Mouse (Mus musculus) heart, embryonic 11.5 days (tissue): ENCODE measurements at regions not wholly inside any gene's neighbourhood (a gene's known extent, or its start where the extent isn't known, plus 50 kb on each side); places are given as distances from the start of the nearest gene placed in this dataset.

ENCODE experiments used
- ATAC-seq: fragments of 200-750 bp; cut with Nextera tagmentation; replicated peaks from 2 replicates; pipeline ENCODE4 v1.8.0; 2017; ENCODE audit warnings: moderate library complexity; ENCODE audit not compliant: insufficient number of reproducible peaks, low FRiP score, low TSS enrichment
- H3K27ac ChIP-seq: fragments of 300-500 bp; sonication (generic); 2 replicates; pipeline ENCODE4 v1.5.1; 2014; ENCODE audit warnings: mild to moderate bottlenecking, low read depth, low read length
- H3K27me3 ChIP-seq: fragments of 300-500 bp; sonication (generic); 2 replicates; pipeline ENCODE4 v1.6.1; 2014; ENCODE audit warnings: mild to moderate bottlenecking, low read length, mixed read lengths; ENCODE audit not compliant: control insufficient read depth, insufficient read depth
- H3K36me3 ChIP-seq: fragments of 300-500 bp; sonication (generic); 2 replicates; pipeline ENCODE4 v1.6.1; 2014; ENCODE audit warnings: mild to moderate bottlenecking, low read length, moderate library complexity, mixed read lengths; ENCODE audit not compliant: control insufficient read depth, insufficient read depth
- H3K4me1 ChIP-seq: fragments of 300-500 bp; sonication (generic); 2 replicates; pipeline ENCODE4 v1.6.1; 2014; ENCODE audit warnings: low read length; ENCODE audit not compliant: control insufficient read depth, insufficient read depth
- H3K4me2 ChIP-seq: fragments of 300-500 bp; sonication (generic); 2 replicates; pipeline ENCODE4 v1.6.1; 2014; ENCODE audit warnings: mild to moderate bottlenecking, moderate library complexity
- H3K4me3 ChIP-seq: fragments of 300-500 bp; sonication (generic); 2 replicates; pipeline ENCODE4 v1.5.1; 2014; ENCODE audit warnings: low read depth, low read length
- H3K9ac ChIP-seq: fragments of 300-500 bp; sonication (generic); 2 replicates; pipeline ENCODE4 v1.6.1; 2014; ENCODE audit warnings: mild to moderate bottlenecking, low read depth, low read length, moderate library complexity
- H3K9me3 ChIP-seq: fragments of 300-500 bp; sonication (generic); replicated peaks from 2 replicates; pipeline ENCODE4 v1.6.1; 2016; ENCODE audit warnings: low read length; ENCODE audit not compliant: control insufficient read depth
- WGBS: fragments of 180-500 bp; shearing (Covaris S2); extraction: QIAGEN DNeasy Blood & Tissue Kit; methylation state at CpG from one replicate; pipeline ENCODE4 v1.1.7; 2014; ENCODE audit not compliant: insufficient replicate concordance; 5-methylcytosine and 5-hydroxymethylcytosine counted together

- peaks cover 29% of the 10 kb centered on the region for H3K4me1 ChIP-seq
- ATAC-seq: peak; percentile 44; the same call in 1 of the 2 replicates
Observed at GRCm38 (mm10) chr17:87202958-87203720, 62.6 kb downstream of the Mcfd2 start.

GRCm38 (mm10) chr17:87202490-87202889 lies 63.2 kb downstream of the Mcfd2 start:
- H3K27me3 ChIP-seq: no peaks in the 10 kb centered on the region
- H3K4me3 ChIP-seq: no peak overlapping the region
- no peak overlapping the region for H3K4me2 ChIP-seq
- H3K36me3 ChIP-seq: no peaks in the 10 kb centered on the region
- H3K9ac ChIP-seq: no peak overlapping the region
- 16% methylated on average over 6 of the region's 6 CpGs for WGBS
- H3K27ac ChIP-seq: no peak overlapping the region
- peaks cover 29% of the 10 kb centered on the region for H3K4me1 ChIP-seq
- no peak for ATAC-seq
- H3K9me3 ChIP-seq: no peaks in the 10 kb centered on the region

More at GRCm38 (mm10) chr17:87202958-87203720, 62.6 kb downstream of the Mcfd2 start:
- WGBS: 19% methylated on average over 5 of the region's 5 CpGs
- Histone ChIP-seq H3K36me3 (no peaks in the 10 kb centered on the region), H3K9ac (no peak overlapping the region), H3K27me3 (no peaks in the 10 kb centered on the region), H3K27ac (no peak overlapping the region), H3K9me3 (no peaks in the 10 kb centered on the region), H3K4me3 (no peak overlapping the region), H3K4me2 (no peak overlapping the region; the same call in 1 of the 2 replicates)

- Histone ChIP-seq H3K9ac (0 out of 2 replicates have a peak overlapping the region, but pooled peaks have one; percentile 16), H3K4me2 (no peak overlapping the region), H3K9me3 (no peaks in the 10 kb centered on the region), H3K27me3 (no peaks in the 10 kb centered on the region), H3K4me1 (peaks cover 29% of the 10 kb centered on the region), H3K4me3 (no peak overlapping the region), H3K27ac (peak overlapping the region; percentile 47), H3K36me3 (no peaks in the 10 kb centered on the region)
- ATAC-seq: 0 out of 2 replicates have a peak, but pooled peaks have one; percentile 23
- WGBS: 66% methylated on average over 3 of the region's 3 CpGs
Observed at GRCm38 (mm10) chr17:87200721-87201242, 65.0 kb downstream of the Mcfd2 start.

- no peak for ATAC-seq
- H3K27ac ChIP-seq: no peak overlapping the region
Observed at GRCm38 (mm10) chr17:87200134-87200533, 65.6 kb downstream of the Mcfd2 start.

GRCm38 (mm10) chr17:87199134-87199533 lies 66.6 kb downstream of the Mcfd2 start:
- H3K36me3 ChIP-seq: no peaks in the 10 kb centered on the region
- 71% methylated on average over 3 of the region's 3 CpGs for WGBS
- H3K4me3 ChIP-seq: no peak overlapping the region
- no peak overlapping the region for H3K9ac ChIP-seq
- no peaks in the 10 kb centered on the region for H3K9me3 ChIP-seq
- H3K27me3 ChIP-seq: no peaks in the 10 kb centered on the region
- peaks cover 29% of the 10 kb centered on the region for H3K4me1 ChIP-seq
- no peak overlapping the region for H3K4me2 ChIP-seq
- ATAC-seq: no peak
- H3K27ac ChIP-seq: no peak overlapping the region

More at GRCm38 (mm10) chr17:87200134-87200533, 65.6 kb downstream of the Mcfd2 start:
- Histone ChIP-seq H3K4me1 (peaks cover 29% of the 10 kb centered on the region), H3K36me3 (no peaks in the 10 kb centered on the region), H3K27me3 (no peaks in the 10 kb centered on the region), H3K4me2 (no peak overlapping the region), H3K9ac (no peak overlapping the region), H3K4me3 (no peak overlapping the region), H3K9me3 (no peaks in the 10 kb centered on the region)
- WGBS: 74% methylated on average over 2 of the region's 2 CpGs

GRCm38 (mm10) chr17:87197434-87197833 lies 68.3 kb downstream of the Mcfd2 start:
- Histone ChIP-seq H3K4me3 (no peak overlapping the region), H3K9me3 (no peaks in the 10 kb centered on the region), H3K27ac (no peak overlapping the region), H3K36me3 (no peaks in the 10 kb centered on the region), H3K27me3 (no peaks in the 10 kb centered on the region), H3K4me2 (no peak overlapping the region), H3K4me1 (peaks cover 24% of the 10 kb centered on the region), H3K9ac (no peak overlapping the region)
- ATAC-seq: no peak
- WGBS: 89% methylated on average over 4 of the region's 4 CpGs

GRCm38 (mm10) chr17:87194639-87195038 lies 71.1 kb downstream of the Mcfd2 start:
- no peak for ATAC-seq
- no peak overlapping the region for H3K9ac ChIP-seq

GRCm38 (mm10) chr17:87193482-87193881 lies 72.3 kb downstream of the Mcfd2 start:
- 21% methylated on average over 7 of the region's 7 CpGs for WGBS
- no peaks in the 10 kb centered on the region for H3K27me3 ChIP-seq
- H3K27ac ChIP-seq: no peak overlapping the region
- no peak for ATAC-seq
- H3K4me3 ChIP-seq: no peak overlapping the region
- H3K36me3 ChIP-seq: no peaks in the 10 kb centered on the region
- H3K9ac ChIP-seq: peak overlapping the region; percentile 34; the same call in 1 of the 2 replicates
- peaks cover 4% of the 10 kb centered on the region; the same call in 1 of the 2 replicates for H3K4me1 ChIP-seq
- H3K4me2 ChIP-seq: no peak overlapping the region
- no peaks in the 10 kb centered on the region for H3K9me3 ChIP-seq

More at GRCm38 (mm10) chr17:87194639-87195038, 71.1 kb downstream of the Mcfd2 start:
- H3K9me3 ChIP-seq: no peaks in the 10 kb centered on the region
- H3K4me2 ChIP-seq: no peak overlapping the region
- 68% methylated on average over 11 of the region's 11 CpGs for WGBS
- H3K4me3 ChIP-seq: no peak overlapping the region
- no peaks in the 10 kb centered on the region for H3K27me3 ChIP-seq
- no peaks in the 10 kb centered on the region for H3K36me3 ChIP-seq
- peaks cover 5% of the 10 kb centered on the region for H3K4me1 ChIP-seq
- no peak overlapping the region for H3K27ac ChIP-seq
